Mouse (Mus musculus) adrenal gland, postnatal 25 days (tissue): ENCODE results near the gene Snx27. TPM values are rescaled to one million over a fixed set of nuclear protein-coding genes. Genes with fewer than 3 reads are reported as not detected.

Source experiments
- DNase-seq: peaks from one replicate; pipeline ENCODE4 v3.0.0; 2021; ENCODE audit warnings: mixed read lengths
- total RNA-seq: library from RNA; stranded (reverse); gene quantifications from 2 replicates; pipeline ENCODE4 v1.2.3, GENCODE M21; 2021

Snx27 gene
- total RNA-seq, 1 experiment from 2014 or later, result 46.1 TPM

DNA sequence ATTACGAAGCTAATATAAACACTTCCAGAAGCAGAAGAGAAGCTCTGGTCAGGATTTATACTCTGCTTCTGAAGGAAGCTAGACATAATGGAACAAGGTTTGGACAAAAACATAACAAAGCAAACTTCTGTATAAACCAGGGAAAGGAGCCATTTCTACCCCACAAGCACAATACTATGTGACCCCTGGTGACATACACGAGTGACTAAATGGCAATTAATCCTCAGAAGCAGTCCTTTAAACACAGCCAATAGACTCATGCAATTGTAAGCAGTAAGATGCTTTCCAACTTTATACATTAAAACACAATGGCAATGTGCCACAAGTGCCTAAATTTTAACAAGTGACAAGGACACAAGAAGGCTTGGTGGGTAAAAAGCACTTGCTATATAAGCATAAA is 15.3 kb downstream of the Snx27 start:
- no peak for DNase-seq

DNA sequence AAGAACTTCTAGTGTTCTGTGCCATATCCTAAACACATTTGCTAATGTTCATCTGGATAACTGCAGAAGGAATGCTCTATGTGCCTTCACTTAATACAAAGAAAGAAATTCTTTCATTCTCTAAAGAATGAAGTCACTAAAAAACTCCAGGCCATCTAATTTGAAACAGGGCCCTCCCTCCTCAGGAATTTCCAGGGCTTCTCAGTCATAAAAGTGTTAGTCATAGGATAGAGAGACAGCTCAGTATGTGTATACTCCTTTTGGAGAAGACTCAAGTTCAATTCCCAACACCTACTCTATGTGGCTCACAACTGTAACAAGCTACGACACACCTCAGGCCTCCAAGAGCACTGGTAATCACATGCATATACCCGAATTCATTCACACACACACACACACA is 17.0 kb downstream of the Snx27 start:
- no peak for DNase-seq

DNA sequence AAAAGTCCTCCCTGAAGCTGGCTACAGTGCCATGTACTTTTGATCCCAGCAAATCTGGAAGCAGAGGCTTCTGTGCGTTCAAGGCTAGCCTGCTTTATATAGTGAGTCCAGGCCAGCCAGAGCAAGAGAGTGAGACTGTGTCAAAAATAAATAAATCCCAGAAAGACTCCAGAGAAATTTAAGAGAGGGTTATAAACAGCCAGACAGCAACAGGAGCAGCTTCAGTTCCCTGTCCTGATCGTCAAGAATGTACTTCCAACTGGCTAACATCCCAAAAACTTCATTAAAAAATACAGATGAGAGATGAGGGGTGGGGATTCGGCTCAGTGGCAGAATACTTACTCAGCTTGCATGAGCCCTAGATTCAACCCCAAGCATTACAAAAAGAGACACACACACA is 17.4 kb downstream of the Snx27 start:
- no peak for DNase-seq

DNA sequence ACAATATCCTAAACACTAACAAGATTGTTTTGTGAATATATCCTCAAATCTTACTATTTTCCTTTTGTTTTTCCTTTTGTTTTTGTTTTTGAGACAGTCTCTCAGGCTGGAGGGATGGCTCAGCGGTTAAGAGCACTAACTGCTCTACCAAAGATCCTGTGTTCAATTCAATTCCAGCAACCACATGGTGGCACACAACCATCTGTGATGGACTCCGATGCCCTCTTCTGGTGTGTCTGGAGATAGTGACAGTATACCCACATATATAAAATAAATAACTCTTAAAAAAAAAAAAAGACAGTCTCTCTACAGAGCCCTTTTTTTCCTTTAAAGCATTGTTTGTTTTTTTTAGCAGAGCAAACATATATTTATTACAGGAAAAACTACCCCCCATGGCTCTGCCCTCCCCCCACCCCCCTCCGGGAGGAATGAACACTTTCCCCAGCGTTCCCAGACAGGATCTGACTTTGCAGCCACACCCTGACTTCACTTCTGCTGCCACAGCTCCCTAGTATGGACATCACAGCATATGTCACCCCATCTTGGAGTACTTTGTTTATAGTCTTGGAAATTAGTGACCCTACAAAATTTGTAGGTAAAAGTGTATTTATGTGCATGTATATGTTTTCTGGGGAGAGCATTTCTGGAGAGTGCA is 18.0 kb downstream of the Snx27 start:
- DNase-seq, result no peak

DNA sequence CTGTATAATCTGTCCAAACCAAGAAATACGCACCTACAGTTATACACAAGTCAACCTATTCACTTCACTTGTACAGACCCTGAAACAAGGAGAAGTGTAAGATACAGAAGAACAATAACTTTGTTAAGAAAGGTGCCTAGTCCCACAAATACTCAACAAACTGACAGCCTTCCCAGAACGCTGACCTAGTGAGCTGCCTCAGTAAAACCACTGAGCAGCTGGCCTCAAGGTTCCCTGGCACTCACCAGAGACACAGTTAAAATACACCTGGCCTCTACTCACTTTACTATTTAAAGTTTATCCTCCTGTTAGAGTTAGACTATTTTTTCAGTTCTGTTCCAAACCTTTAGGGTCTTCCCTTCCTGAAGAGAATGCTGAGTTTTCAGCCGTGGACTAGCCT is 19.4 kb downstream of the Snx27 start:
- no peak for DNase-seq

DNA sequence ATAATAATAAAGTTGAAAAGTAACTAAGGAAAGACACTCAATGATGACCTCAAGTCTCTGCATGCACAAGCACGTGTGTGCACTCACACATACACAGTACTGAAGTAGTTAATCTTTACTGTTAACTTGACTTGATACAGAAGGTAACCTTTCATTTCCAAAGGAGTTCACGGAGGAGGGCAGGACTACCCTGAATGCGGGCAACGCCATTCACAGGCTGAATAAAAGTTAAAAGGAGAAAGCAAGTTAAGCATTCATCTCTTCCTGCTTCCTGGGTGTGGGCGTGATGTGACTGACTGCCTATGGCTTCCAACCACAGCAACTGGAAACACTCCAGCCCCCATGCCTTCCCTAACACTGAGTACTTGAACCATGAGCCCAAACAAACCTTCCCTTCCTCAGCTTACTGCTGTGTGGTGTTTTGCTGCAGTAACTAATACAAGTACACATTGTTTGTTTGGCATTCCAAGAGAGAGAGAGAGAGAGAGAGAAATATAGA is 22.5 kb downstream of the Snx27 start:
- DNase-seq, result no peak

DNA sequence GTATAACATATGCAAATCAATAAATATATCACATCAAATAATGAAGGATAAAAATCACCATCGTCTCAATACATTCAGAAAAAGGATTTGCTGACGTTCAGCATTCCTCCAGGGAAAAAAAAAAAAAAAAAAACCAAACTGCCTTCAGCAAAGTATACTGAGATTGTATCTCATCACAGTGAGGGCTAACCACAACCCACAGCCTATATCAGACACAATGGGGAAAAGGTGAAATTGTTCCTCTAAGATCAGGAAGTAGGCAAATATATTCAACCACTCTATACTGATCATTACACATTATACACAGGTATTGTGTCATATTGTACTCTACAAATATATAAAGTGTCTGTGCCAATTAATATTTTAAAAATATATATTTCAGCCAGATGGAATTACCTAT is 33.5 kb downstream of the Snx27 start:
- DNase-seq, result no peak

DNA sequence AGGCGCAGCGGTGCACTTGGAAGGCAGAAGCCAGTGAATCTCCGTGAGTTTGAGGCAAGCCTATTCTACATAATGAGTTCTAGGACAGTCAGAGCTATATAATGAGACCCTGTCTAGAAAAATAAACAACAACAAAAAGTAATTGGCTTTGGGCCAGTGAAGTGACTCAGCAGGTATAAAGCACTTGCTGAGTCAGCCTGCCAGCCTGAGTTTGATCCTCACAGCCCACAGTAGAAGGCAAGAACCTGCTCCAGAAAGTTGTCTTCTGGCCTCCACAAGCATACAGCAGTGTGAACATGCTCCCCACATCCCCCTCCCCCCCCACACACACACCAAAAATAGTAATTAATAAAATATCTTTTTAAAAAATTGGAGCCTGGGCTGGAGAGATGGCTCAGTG is 45.3 kb downstream of the Snx27 start:
- DNase-seq, result no peak

DNA sequence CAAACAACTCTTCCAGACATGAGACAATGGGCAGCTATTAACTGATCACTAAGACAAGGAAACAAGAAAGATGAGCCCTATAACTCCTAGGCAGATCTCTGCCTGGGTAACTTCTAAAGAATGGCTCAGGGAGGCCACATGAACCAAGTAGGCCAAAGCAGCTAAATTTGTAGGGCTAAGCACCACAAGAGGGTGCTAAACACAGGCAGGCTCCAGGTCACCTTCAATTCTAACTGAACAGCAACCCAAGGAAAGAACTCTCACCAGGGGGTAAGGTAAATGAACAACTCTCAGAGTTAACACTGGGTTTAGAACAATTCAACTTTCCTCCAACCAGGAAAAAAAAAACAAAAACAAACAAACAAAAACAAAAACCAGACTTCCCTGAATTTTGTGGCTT is 48.5 kb downstream of the Snx27 start:
- DNase-seq, result peak; percentile 5

DNA sequence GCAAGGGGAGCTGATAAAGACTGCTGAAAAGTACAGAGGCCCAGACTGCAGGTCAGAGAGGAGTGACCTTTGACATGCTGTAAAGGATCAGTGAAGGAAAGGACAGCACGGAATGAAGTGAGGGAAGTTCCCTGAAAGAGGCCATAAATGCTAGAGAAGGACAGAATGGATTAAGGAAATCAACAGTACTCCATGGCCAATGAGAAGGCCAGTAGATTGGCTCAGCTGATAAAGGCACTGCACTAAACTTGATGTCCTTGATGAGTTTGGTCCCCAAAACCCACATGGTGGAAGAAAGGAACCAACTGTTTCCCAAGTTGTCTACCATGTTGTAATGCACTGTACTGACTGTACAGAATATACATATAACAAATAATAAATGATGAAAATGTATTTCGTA is 55.8 kb downstream of the Snx27 start:
- no peak for DNase-seq

DNA sequence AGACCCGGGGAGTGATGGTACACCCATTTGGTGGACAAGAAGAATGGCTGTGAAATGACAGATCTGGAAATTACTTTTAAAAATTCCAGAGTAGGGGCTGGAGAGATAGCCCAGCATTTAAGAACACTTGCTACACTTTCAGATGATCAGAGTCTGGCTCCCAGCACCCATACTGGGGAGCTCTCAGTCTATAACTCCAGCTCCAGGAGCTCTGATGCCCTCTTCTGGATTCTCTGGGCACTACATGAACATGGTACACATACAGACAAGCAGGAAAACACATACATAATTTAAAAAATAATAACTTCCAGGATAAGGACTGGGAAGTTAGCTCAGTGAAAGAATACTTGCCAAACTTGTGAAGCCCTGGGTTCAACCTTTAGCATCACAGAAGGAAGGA is 75.9 kb downstream of the Snx27 start:
- no peak for DNase-seq

DNA sequence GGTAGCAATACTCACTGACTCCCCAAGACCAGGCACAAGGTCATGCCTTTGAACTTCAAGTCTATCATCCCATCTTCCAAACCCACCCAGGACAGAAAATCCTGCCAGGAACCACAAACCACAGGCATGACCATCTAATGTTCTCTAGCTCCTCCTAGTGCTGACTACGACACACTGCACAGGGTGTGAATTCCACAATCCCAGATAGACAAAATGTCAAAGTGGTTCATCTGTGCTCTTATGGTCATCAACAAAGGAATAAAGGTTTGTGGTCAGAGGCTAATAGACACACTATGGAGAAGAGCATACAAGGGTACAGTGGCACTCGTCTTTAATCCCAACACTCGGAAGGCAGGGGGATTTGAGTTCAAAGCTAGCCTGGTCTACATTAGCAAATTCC is 80.3 kb downstream of the Snx27 start:
- DNase-seq, result no peak

DNA sequence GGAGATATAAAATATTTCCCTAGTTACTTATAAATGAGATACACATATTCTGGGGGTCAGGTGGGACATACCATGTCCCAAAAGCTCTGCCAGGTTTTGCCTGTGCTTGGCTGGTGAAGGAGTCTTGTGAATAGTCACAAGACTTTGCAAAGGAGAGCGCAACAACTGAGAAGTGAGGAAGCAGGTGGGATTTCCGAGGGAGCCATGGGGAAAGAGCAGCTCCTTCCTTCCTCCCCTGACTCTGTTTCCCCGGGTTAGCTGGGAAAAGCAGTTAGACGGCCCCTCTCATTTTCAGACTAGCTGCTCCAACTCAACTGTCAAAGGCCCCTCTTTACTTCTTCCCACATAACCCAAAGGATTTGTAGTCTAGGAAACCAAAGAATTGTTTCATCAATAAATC is 85.4 kb downstream of the Snx27 start:
- no peak for DNase-seq

DNA sequence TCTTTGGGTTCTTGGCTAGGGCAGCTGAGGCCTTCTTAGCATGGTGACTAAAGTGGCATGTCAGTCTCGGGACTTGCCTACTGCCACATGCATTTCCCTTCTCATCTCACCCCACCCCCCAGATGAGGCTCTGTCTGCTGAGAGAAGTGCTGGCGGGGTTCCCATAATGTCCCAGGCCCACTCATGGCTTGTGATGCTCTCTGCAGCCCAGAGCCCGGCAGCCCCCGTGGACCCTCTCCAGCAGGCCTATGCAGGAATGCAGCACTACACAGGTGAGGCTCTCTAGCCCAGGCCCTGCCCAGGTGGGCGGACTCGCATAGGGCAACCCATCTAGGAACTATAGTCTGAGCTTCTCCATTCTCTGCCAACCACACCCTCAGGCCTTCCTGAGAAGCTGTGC is 94.9 kb downstream of the Snx27 start:
- no peak for DNase-seq

DNA sequence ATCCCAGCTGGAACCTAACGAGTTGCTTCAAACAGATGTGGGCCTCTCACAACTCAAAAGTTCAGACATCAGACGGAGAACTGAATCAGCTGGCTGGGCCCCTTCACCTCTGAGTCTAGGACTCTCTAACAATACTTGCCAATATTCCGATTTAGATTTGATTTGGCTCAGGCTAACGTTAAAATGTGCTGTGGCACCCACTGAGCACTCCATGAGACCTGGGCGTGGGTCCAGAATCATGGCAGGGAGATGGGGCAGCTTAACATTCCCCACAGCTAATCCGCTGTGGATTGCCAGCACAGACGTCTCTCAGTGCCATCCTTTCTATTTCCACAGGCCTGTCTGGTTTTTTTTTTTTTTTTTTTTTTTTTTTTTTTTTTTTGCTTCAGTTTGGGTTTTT is 96.6 kb downstream of the Snx27 start:
- no peak for DNase-seq

DNA sequence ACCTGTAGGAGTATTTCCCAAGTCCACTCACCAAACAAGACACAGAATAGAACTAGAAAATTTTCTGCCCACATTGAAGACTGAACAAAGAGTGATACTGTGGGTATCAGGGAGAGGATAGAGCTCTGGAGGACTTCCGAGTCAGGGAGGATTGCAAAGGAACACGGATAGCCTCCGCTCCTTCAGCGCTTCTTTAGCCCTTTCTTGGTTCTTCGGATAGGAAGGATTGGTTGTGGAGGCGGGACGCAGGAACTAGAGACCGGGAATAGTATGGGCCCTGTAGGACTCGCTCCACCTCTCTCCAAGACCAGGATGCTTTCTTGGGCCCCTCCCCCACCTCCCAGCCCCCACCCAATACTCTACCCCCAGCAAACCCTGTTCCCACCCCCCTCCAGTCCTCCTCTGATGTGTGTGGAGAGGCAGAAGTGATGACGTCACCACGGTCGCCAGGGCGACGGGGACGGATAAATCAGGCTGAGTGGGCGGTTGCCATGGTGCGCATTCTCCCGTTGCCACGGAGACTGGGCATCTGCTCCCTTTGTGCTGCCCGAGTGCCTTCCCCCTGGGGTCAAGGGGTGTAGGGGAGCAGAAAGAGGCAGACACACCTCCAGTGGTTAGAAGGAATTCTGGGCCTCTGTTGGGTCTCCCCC is 98.6 kb downstream of the Snx27 start:
- DNase-seq, result peak; percentile 63

DNA sequence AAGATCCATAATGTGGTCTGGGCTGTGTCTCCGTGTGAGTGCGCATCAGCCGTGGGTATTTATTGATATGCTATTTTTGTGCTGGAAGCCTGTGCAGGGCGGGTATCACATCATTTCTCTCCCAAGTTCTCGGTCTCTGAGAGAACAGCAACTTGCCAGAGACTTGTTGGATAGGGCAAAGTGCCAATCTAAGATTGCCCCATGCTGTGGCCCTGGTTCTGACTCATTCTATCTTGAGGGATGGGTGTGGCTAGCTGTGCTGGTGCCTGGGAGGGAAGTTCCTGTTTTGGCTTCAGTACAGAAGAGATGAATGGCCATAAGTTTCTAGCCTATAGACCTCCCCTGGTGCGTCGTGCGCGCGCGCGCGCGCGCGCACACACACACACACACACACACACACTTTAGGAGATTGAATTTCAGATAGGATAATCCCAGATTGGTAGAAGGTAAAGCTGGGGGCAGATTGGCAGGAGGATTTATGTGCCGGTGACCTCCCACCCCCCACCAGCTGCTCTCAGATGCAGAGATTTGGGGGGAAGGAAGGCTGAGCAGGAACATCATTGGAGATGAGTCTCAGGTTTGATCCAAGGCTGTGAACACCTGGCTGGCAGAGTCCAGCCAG is 99.6 kb downstream of the Snx27 start:
- no peak for DNase-seq

DNA sequence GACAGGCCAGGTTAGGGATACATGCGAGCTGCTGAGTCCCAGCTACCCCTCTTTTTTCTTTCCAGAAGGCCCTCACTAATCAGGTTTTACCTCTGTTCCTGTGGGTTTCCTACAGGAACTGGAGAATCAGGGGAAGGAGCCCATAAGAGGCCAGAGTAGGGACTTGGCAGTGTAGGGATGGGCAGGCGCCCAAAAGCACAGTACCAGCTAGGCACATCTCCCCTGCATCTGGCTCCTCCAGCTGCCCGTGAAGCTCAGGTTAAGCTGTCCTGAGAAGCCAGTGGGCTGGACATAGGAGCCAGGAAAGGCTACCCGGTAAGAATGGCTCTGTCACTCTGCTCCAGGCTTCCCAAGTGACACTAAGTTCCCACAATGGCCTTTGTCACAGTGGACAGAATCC is 101.1 kb downstream of the Snx27 start:
- no peak for DNase-seq

DNA sequence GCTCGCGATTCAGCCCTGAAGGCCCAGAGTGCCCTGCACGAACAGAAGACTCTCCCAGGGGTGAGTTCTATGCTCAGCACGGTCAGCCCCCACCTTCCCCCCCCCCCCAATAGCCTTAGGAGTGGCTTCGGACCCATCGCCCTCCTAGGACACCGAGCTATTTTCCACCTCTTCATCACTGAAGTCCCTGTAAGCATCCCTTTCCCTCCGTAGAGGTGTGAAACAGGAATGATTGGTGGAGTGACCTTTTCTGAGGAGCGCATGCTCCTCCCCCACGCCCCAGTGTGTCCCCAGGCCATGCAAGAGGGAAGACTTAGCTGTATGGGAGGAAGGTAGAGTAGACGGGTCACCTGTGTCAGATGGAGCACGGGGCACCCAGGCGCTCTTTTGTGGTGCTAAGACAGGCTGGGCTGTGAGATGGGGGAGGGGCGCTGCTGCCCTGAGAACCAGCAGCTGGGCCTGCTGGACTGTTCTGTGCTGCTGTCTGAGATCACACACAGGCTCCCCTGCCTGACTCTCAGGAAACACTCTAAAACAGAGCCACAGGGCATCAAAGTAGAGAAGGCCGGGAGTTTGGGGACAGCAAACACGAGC is 102.1 kb downstream of the Snx27 start, which contains the start of gene Riiad1:
TSS of gene Riiad1 (minus strand) at position 51 of the 594 bp plus-strand sequence.
- no peak for DNase-seq

DNA sequence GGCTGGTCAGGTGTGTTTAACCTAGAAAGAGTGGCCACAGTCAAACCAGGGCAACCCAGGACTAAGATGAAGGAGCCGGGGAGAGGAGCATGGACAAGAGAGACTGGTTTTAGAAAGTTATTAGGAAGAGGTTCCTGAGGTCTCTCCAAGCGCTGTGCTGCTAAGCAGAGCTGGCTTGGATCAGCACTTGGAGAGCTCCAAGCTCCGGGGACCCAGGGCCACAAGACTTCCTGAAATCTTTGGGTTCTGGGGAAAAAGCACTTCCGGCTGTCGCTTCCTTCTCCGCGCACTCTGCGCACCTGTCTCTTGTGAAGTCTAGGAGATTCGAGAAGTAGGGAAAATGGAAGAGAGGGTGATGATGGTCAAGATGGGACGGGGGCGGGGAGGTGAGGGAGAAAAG is 103.0 kb downstream of the Snx27 start:
- no peak for DNase-seq

DNA sequence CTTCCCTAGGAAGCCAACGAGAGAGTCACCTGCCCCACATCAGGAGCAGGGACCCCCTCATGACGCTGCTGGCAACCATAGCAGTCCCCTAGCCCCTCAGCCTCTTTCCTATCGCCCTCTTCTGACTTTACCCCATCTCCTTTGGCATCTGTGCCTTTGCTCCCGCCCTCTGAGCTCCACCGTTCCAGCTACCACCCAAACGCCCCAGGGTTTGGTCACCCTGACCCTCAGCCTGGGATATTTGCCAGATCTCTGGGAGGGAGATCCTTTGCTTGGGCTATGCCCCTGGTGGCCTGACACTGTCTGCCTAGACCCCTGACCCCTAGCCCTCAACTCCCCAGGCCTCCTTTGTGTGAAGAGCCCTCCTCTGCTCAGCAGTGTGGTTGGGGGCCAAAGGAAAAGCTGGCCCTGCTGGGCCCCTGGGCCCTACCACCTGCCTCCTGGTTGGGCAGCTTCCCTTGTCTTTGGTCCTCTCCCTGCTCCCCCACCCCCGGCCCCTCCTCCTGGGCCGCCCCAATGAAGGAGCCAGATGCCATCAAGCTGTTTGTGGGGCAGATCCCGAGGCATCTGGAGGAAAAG is 103.8 kb downstream of the Snx27 start:
- DNase-seq, result no peak

DNA sequence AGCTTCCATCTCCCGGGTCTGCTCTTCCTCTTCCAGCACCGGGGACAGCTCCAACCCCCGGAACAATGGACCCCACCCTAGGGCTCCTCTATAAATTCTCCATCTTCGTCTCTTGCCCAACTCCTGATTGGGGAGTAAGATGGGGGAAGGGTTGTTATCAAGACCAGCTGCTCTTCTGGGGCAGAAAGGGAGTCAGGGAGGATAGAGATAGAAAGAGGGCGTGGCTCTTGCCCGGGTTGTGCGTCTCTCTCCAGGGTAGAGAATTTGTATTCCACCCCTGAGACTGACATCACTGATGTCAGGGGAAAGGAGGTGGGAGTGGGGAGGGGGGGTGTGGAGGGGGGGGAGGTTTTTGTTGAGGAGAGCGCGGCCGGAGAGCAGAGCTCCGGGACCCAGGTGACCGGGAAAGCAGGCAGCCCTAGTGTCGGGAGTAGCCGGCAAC is 104.5 kb downstream of the Snx27 start, which contains the start of gene Celf3:
TSS of gene Celf3 (plus strand) at position 315 of the 442 bp plus-strand sequence.
- DNase-seq, result no peak

DNA sequence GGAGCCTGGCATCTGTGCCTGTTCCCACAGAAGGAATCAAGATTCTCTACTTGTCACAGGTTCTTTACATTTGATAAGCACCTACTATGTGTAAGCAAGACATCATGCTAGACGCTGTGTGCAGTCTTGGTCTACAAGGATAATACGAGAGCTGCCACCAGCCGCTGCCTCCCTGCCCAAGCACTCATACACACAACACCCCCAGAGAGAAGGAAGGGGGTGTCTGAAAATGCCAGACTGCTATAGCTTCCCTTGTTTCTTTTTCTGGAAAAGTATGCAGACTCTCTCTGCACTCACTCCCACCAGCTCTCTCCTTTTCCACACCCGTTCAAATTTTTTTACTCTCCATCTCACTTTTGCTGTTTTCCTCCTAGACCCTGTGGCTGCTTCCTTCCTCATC is 105.1 kb downstream of the Snx27 start:
- no peak for DNase-seq
